Comparison of ENCODE assay signal across 8 mouse cellular contexts in genomic region chr11:22286885-22287512, GRCm38 (mm10). TPM values are rescaled to one million over a fixed set of nuclear protein-coding genes. Genes with fewer than 3 reads are reported as not detected.
DNase-seq lines count a peak whose midpoint lies in the region; ATAC-seq and TF ChIP-seq lines count a peak whose summit lies in the region.

No protein-coding gene starts in this region.

- H3K4me1 ChIP-seq in E14TG2a.4 (replicated peaks; ENCODE audit: low read depth, low read length): peaks cover 23% of the 10 kb centered on the region
- peaks cover 31% of the 10 kb centered on the region for H3K4me1 ChIP-seq in forebrain, embryonic 12.5 days
- peaks cover 9% of the 10 kb centered on the region for H3K4me1 ChIP-seq in heart, postnatal 0 days (ENCODE audit: control insufficient read depth, insufficient read depth)
- H3K4me1 ChIP-seq in liver, embryonic 16.5 days (ENCODE audit: control insufficient read depth, low read depth, low read length): peaks cover 15% of the 10 kb centered on the region
- H3K4me1 ChIP-seq in neural tube, embryonic 13.5 days (replicated peaks): peaks cover 44% of the 10 kb centered on the region
- H3K4me1 ChIP-seq in testis, adult 2 months (ENCODE audit: control insufficient read depth, insufficient read depth, low read length): peaks cover 2% of the 10 kb centered on the region; the same call in 1 of the 2 replicates

- 0% methylated on average over 28 of the region's 43 CpGs for WGBS in forebrain, embryonic 12.5 days
- WGBS in heart, postnatal 0 days: under 1% methylated on average over 34 of the region's 43 CpGs
- WGBS in liver, embryonic 16.5 days (ENCODE audit: insufficient replicate concordance): under 1% methylated on average over 42 of the region's 43 CpGs
- WGBS in neural tube, embryonic 13.5 days: under 1% methylated on average over 43 of the region's 43 CpGs

- H3K9me3 ChIP-seq in E14TG2a.4 (ENCODE audit: low read length): no peaks in the 10 kb centered on the region
- no peaks in the 10 kb centered on the region for H3K9me3 ChIP-seq in forebrain, embryonic 12.5 days
- no peaks in the 10 kb centered on the region for H3K9me3 ChIP-seq in heart, postnatal 0 days (replicated peaks; ENCODE audit: control insufficient read depth, low read length)
- H3K9me3 ChIP-seq in liver, embryonic 16.5 days (replicated peaks; ENCODE audit: control insufficient read depth, low read length): no peaks in the 10 kb centered on the region
- H3K9me3 ChIP-seq in neural tube, embryonic 13.5 days: no peaks in the 10 kb centered on the region

- H3K27me3 ChIP-seq in E14TG2a.4 (ENCODE audit: insufficient read depth, low read length): no peaks in the 10 kb centered on the region
- H3K27me3 ChIP-seq in forebrain, embryonic 12.5 days: no peaks in the 10 kb centered on the region
- no peaks in the 10 kb centered on the region for H3K27me3 ChIP-seq in heart, postnatal 0 days (ENCODE audit: control insufficient read depth, insufficient read depth, low read length)
- H3K27me3 ChIP-seq in liver, embryonic 16.5 days (ENCODE audit: control insufficient read depth, insufficient read depth, low read depth, low read length): no peaks in the 10 kb centered on the region
- no peaks in the 10 kb centered on the region for H3K27me3 ChIP-seq in neural tube, embryonic 13.5 days
- no peaks in the 10 kb centered on the region for H3K27me3 ChIP-seq in testis, adult 2 months (ENCODE audit: control insufficient read depth, insufficient read depth, low read length)

- peaks cover 11% of the 10 kb centered on the region for H3K36me3 ChIP-seq in E14TG2a.4 (ENCODE audit: insufficient read depth, low read length)
- peaks cover 3% of the 10 kb centered on the region; the same call in 1 of the 2 replicates for H3K36me3 ChIP-seq in forebrain, embryonic 12.5 days (replicated peaks)
- H3K36me3 ChIP-seq in heart, postnatal 0 days (replicated peaks; ENCODE audit: control insufficient read depth, insufficient read depth, low read length): peaks cover 9% of the 10 kb centered on the region; the same call in 1 of the 2 replicates
- no peaks in the 10 kb centered on the region for H3K36me3 ChIP-seq in liver, embryonic 16.5 days (ENCODE audit: control insufficient read depth, insufficient read depth)
- peaks cover 13% of the 10 kb centered on the region for H3K36me3 ChIP-seq in neural tube, embryonic 13.5 days
- peaks cover 2% of the 10 kb centered on the region; the same call in 1 of the 2 replicates for H3K36me3 ChIP-seq in testis, adult 2 months (ENCODE audit: control insufficient read depth, insufficient read depth, low read length)

- no peak for TF ChIP-seq CTCF in E14TG2a.4 (conservative IDR thresholded peaks at IDR 0.05; ENCODE audit: low read length)
- no peak for TF ChIP-seq CTCF in heart, postnatal 0 days (IDR thresholded peaks at IDR 0.05; ENCODE audit: low read depth)
- no peak for TF ChIP-seq CTCF in testis, adult 2 months (IDR thresholded peaks at IDR 0.05; ENCODE audit: control insufficient read depth, insufficient read depth, insufficient replicate concordance, low read depth, low read length)

- H3K27ac ChIP-seq in forebrain, embryonic 12.5 days: peak overlapping the region; percentile 91
- H3K27ac ChIP-seq in heart, postnatal 0 days (ENCODE audit: low read depth): peak overlapping the region; percentile 94
- peak overlapping the region; percentile 83 for H3K27ac ChIP-seq in liver, embryonic 16.5 days (ENCODE audit: low read length)
- H3K27ac ChIP-seq in neural tube, embryonic 13.5 days (replicated peaks): peak overlapping the region; percentile 95
- peak overlapping the region; percentile 55 for H3K27ac ChIP-seq in testis, adult 2 months (ENCODE audit: control insufficient read depth, insufficient read depth, low read depth, low read length)

- H3K4me2 ChIP-seq in forebrain, embryonic 12.5 days: peak overlapping the region; percentile 83
- peak overlapping the region; percentile 90 for H3K4me2 ChIP-seq in heart, postnatal 0 days (ENCODE audit: low read depth, low read length)
- peak overlapping the region; percentile 94 for H3K4me2 ChIP-seq in liver, embryonic 16.5 days (ENCODE audit: low read depth, low read length)
- peak overlapping the region; percentile 77 for H3K4me2 ChIP-seq in neural tube, embryonic 13.5 days

- H3K9ac ChIP-seq in forebrain, embryonic 12.5 days: peak overlapping the region; percentile 82
- H3K9ac ChIP-seq in heart, postnatal 0 days (replicated peaks; ENCODE audit: low read depth, low read length): peak overlapping the region; percentile 85
- H3K9ac ChIP-seq in liver, embryonic 16.5 days (ENCODE audit: low read depth, low read length): peak overlapping the region; percentile 70
- H3K9ac ChIP-seq in neural tube, embryonic 13.5 days: peak overlapping the region; percentile 93

- ATAC-seq in forebrain, embryonic 12.5 days (ENCODE audit: low FRiP score): peak; percentile 100
- peak; percentile 99 for ATAC-seq in heart, postnatal 0 days (ENCODE audit: insufficient read depth, low read depth)
- peak; percentile 99 for ATAC-seq in liver, embryonic 16.5 days (ENCODE audit: low read depth)
- ATAC-seq in neural tube, embryonic 13.5 days (ENCODE audit: low read depth): peak; percentile 100

- H3K4me3 ChIP-seq in E14TG2a.4 (replicated peaks; ENCODE audit: low read length): peak overlapping the region; percentile 85
- peak overlapping the region; percentile 81 for H3K4me3 ChIP-seq in forebrain, embryonic 12.5 days (replicated peaks)
- peak overlapping the region; percentile 86 for H3K4me3 ChIP-seq in heart, postnatal 0 days (ENCODE audit: low read depth, low read length)
- peak overlapping the region; percentile 75 for H3K4me3 ChIP-seq in liver, embryonic 16.5 days (ENCODE audit: low read depth, low read length)
- H3K4me3 ChIP-seq in neural tube, embryonic 13.5 days: peak overlapping the region; percentile 79
- H3K4me3 ChIP-seq in testis, adult 2 months (ENCODE audit: control insufficient read depth, low read depth, low read length): peak overlapping the region; percentile 94

- peak; percentile 52 for TF ChIP-seq POLR2A in testis, adult 2 months (IDR thresholded peaks at IDR 0.05; ENCODE audit: control insufficient read depth, low read depth, low read length)

- TF ChIP-seq EP300 in heart, postnatal 0 days (IDR thresholded peaks at IDR 0.05; ENCODE audit: low read depth): peak; percentile 58; the same call in 1 of the 2 replicates

- peak; percentile 88 for DNase-seq in c-Kit-positive CD71-positive TER-119-positive erythroid progenitor cells, embryonic 14.5 days (ENCODE audit: low spot score)
- DNase-seq in heart, postnatal 0 days (ENCODE audit: low spot score): peak; percentile 99
- peak; percentile 95 to 97 for DNase-seq in kidney, postnatal 4 days

RNA-seq across cellular contexts. Expression of gene Ehbp1, which starts 55.1 kb away (rescaled TPM):
- 18.0 and 19.3 TPM in 2 replicates for polyA plus RNA-seq in forebrain, embryonic 12.5 days (2016; fragmentation: Nextera tagmentation; extraction: Ambion mirVana)
- total RNA-seq in heart, postnatal 0 days (2014; rRNA removed; ENCODE audit: low replicate concordance): 25.2 and 53.5 TPM in 2 replicates
- polyA plus RNA-seq in heart, postnatal 0 days (2015; fragmentation: Nextera tagmentation; extraction: Ambion mirVana): 32.2 and 35.9 TPM in 2 replicates
- 2.6 and 3.1 TPM in 2 replicates for polyA plus RNA-seq in liver, embryonic 16.5 days (2015; fragmentation: Nextera tagmentation; extraction: Ambion mirVana)
- polyA plus RNA-seq in neural tube, embryonic 13.5 days (2015; fragmentation: Nextera tagmentation; extraction: Ambion mirVana): 17.9 and 19.3 TPM in 2 replicates
- polyA plus RNA-seq in testis, adult 2 months (2012; rRNA removed): 9.7 and 13.1 TPM in 2 replicates

Comparison
In these comparisons a context has a peak if more than half of its experiments do, and no peak if none do; other contexts are left out.
1. Peak in every context shown above with its lines: DNase-seq, ATAC-seq, H3K4me3 ChIP-seq and H3K27ac ChIP-seq.